Mouse (Mus musculus): ENCODE measurements around the gene Slx1b.

DNA sequence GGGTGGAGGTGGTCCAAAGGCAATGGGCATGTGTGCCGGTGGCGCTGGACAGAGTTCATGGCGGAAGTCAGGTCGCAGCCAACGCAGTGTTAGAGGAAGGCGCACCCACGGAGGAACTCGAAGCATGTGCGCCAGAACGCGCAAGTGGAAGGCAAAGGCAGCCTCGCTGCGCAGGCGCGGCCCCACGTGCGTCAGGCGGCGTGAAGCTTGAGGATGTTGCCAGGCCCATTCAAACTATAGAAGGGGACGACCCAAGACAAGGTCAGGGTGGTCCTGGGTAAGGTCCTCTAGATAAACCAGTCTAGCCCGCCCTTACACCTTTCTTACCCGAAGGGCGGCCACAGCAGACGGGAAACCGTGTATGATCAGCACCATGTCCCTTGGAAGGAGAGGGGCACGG, 3.2 kb downstream of the Slx1b start:
- no peak for TF ChIP-seq EP300 (IDR thresholded peaks at IDR 0.05)
- no peak for TF ChIP-seq CTCF (IDR thresholded peaks at IDR 0.05)
